Mouse (Mus musculus) ES-E14 (cell line): ENCODE results near the gene Best2.

Experiments
- CHD2 ChIP-seq: IDR thresholded peaks from 2 replicates; pipeline ENCODE4 v1.6.1; 2014; ENCODE audit warnings: mild to moderate bottlenecking, low read depth, low read length, inconsistent platforms
- MAFK ChIP-seq: IDR thresholded peaks from 2 replicates; pipeline ENCODE4 v1.6.1; 2014; ENCODE audit warnings: mild to moderate bottlenecking, low read depth, low read length, inconsistent platforms; ENCODE audit not compliant: insufficient read depth
- ZC3H11A ChIP-seq: IDR thresholded peaks from 2 replicates; pipeline ENCODE4 v1.6.1; 2012; ENCODE audit warnings: low read depth, mild to moderate bottlenecking, inconsistent platforms, low read length, borderline replicate concordance
- ZNF384 ChIP-seq: IDR thresholded peaks from 2 replicates; pipeline ENCODE4 v1.6.1; 2012; ENCODE audit warnings: low read depth, low read length, inconsistent platforms

- TF ChIP-seq ZNF384 (no peak), CHD2 (no peak), ZC3H11A (no peak), MAFK (peak; percentile 85)
Observed at GRCm38 (mm10) chr8:85035165-85035727, 20.9 kb upstream of the Best2 start.
